8 mouse cellular contexts compared by ENCODE assay signal in the genomic region with DNA sequence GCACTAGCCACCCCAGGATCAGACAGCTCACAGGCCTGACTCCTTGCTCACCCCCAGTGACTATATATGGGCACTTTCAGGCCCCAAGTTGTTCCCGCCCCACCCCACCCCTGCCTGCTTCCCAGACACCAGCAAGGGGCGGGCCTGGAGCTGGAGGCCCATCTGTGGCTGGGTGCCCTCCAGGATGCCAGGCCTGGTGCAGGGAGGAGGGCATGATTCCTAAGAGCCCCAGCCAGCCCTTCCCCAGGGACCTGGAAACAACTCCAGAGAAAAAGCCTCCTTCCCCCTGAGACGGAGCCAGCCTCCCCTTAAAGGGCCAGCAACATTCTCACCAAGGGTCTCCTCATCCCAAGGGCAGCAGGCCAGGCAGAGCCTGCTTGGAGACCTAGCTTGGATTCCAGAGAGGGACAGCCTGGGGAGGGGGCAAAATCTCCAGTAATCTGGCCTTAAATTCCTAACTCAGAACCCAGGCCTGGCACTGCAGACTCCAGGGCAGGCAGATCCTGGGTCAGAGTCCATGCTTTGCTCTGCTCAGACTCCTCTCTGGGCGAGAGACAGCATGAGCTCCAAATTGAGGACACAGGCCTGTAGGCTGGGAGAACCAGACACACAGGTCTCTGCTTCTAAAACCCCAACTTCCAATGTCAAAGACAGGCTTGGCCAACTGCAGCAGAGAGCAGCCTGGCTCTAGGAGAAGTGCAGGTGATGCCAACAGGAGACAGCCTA. TPM values are rescaled to one million over a fixed set of nuclear protein-coding genes. Genes with fewer than 3 reads are reported as not detected.
DNase-seq lines count a peak whose midpoint lies in the region; ATAC-seq lines count a peak whose summit lies in the region.

No protein-coding gene starts in this region.

- H3K36me3 ChIP-seq in forebrain, embryonic 10.5 days (replicated peaks), result no peaks in the 10 kb centered on the region
- H3K36me3 ChIP-seq in forebrain, embryonic 11.5 days (ENCODE audit: control insufficient read depth, insufficient read depth, low read length), result no peaks in the 10 kb centered on the region
- H3K36me3 ChIP-seq in forebrain, embryonic 16.5 days (ENCODE audit: control insufficient read depth, insufficient read depth), result no peaks in the 10 kb centered on the region
- no peaks in the 10 kb centered on the region for H3K36me3 ChIP-seq in kidney, embryonic 15.5 days
- no peaks in the 10 kb centered on the region for H3K36me3 ChIP-seq in neural tube, embryonic 15.5 days

- H3K4me1 ChIP-seq in forebrain, embryonic 10.5 days, result peaks cover 38% of the 10 kb centered on the region
- peaks cover 10% of the 10 kb centered on the region for H3K4me1 ChIP-seq in forebrain, embryonic 11.5 days (replicated peaks; ENCODE audit: control insufficient read depth, insufficient read depth, low read length)
- H3K4me1 ChIP-seq in forebrain, embryonic 16.5 days (replicated peaks; ENCODE audit: control insufficient read depth, insufficient read depth, low read length), result peaks cover 19% of the 10 kb centered on the region
- peaks cover 36% of the 10 kb centered on the region for H3K4me1 ChIP-seq in kidney, embryonic 15.5 days
- H3K4me1 ChIP-seq in neural tube, embryonic 15.5 days, result peaks cover 33% of the 10 kb centered on the region

- H3K9ac ChIP-seq in forebrain, embryonic 11.5 days (ENCODE audit: low read length), result no peak overlapping the region
- H3K9ac ChIP-seq in forebrain, embryonic 16.5 days (replicated peaks; ENCODE audit: low read depth, low read length), result no peak overlapping the region
- H3K9ac ChIP-seq in kidney, embryonic 15.5 days, result 0 out of 2 replicates have a peak overlapping the region, but pooled peaks have one; percentile 4
- H3K9ac ChIP-seq in neural tube, embryonic 15.5 days (replicated peaks), result 0 out of 2 replicates have a peak overlapping the region, but pooled peaks have one; percentile 1

- H3K4me2 ChIP-seq in forebrain, embryonic 11.5 days (ENCODE audit: low read depth, low read length, severe bottlenecking), result no peak overlapping the region
- H3K4me2 ChIP-seq in forebrain, embryonic 16.5 days (ENCODE audit: low read length), result no peak overlapping the region
- 0 out of 2 replicates have a peak overlapping the region, but pooled peaks have one; percentile 15 for H3K4me2 ChIP-seq in kidney, embryonic 15.5 days
- no peak overlapping the region for H3K4me2 ChIP-seq in neural tube, embryonic 15.5 days

- H3K9me3 ChIP-seq in forebrain, embryonic 10.5 days, result no peaks in the 10 kb centered on the region
- no peaks in the 10 kb centered on the region for H3K9me3 ChIP-seq in forebrain, embryonic 11.5 days (ENCODE audit: control insufficient read depth, low read length)
- H3K9me3 ChIP-seq in forebrain, embryonic 16.5 days (ENCODE audit: control insufficient read depth, low read length), result no peaks in the 10 kb centered on the region
- no peaks in the 10 kb centered on the region for H3K9me3 ChIP-seq in kidney, embryonic 15.5 days (replicated peaks)
- H3K9me3 ChIP-seq in neural tube, embryonic 15.5 days (replicated peaks), result no peaks in the 10 kb centered on the region

- no peak for ATAC-seq in forebrain, embryonic 11.5 days (replicated peaks; ENCODE audit: low FRiP score)
- ATAC-seq in forebrain, embryonic 16.5 days, result peak; percentile 32; the same call in 1 of the 2 replicates
- no peak for ATAC-seq in kidney, embryonic 15.5 days (replicated peaks; ENCODE audit: low FRiP score)
- 0 out of 2 replicates have a peak, but pooled peaks have one; percentile 29 for ATAC-seq in neural tube, embryonic 15.5 days (ENCODE audit: low FRiP score)

- no peak overlapping the region for H3K4me3 ChIP-seq in forebrain, embryonic 10.5 days
- no peak overlapping the region for H3K4me3 ChIP-seq in forebrain, embryonic 11.5 days (ENCODE audit: low read depth, low read length)
- no peak overlapping the region for H3K4me3 ChIP-seq in forebrain, embryonic 16.5 days (replicated peaks; ENCODE audit: low read length)
- no peak overlapping the region for H3K4me3 ChIP-seq in kidney, embryonic 15.5 days (replicated peaks)
- no peak overlapping the region for H3K4me3 ChIP-seq in neural tube, embryonic 15.5 days (replicated peaks)

- no peak for DNase-seq in forebrain, embryonic 10.5 days (ENCODE audit: extremely low spot score, low spot score)
- no peak for DNase-seq in forebrain, embryonic 11.5 days (ENCODE audit: low spot score)
- DNase-seq in 3T3-L1 (ENCODE audit: low read depth, low spot score), result peak; percentile 66
- DNase-seq in ovary, adult 18-20 months (ENCODE audit: low spot score), result no peak
- no peak for DNase-seq in c-Kit-positive CD71-positive TER-119-positive erythroid progenitor cells, embryonic 14.5 days (ENCODE audit: low spot score)

- H3K27me3 ChIP-seq in forebrain, embryonic 10.5 days (ENCODE audit: poor library complexity, severe bottlenecking), result peaks cover 85% of the 10 kb centered on the region
- peaks cover 29% of the 10 kb centered on the region for H3K27me3 ChIP-seq in forebrain, embryonic 11.5 days (ENCODE audit: control insufficient read depth, insufficient read depth, low read length)
- peaks cover 17% of the 10 kb centered on the region for H3K27me3 ChIP-seq in forebrain, embryonic 16.5 days (replicated peaks; ENCODE audit: control insufficient read depth, insufficient read depth, low read length)
- H3K27me3 ChIP-seq in kidney, embryonic 15.5 days, result peaks cover 21% of the 10 kb centered on the region
- H3K27me3 ChIP-seq in neural tube, embryonic 15.5 days (replicated peaks), result peaks cover 34% of the 10 kb centered on the region

- 44% methylated on average over 4 of the region's 4 CpGs for WGBS in forebrain, embryonic 10.5 days
- WGBS in forebrain, embryonic 11.5 days, result 49% methylated on average over 4 of the region's 4 CpGs
- 43% methylated on average over 4 of the region's 4 CpGs for WGBS in forebrain, embryonic 16.5 days
- WGBS in kidney, embryonic 15.5 days, result 63% methylated on average over 4 of the region's 4 CpGs
- WGBS in neural tube, embryonic 15.5 days, result 46% methylated on average over 4 of the region's 4 CpGs

- H3K27ac ChIP-seq in forebrain, embryonic 10.5 days, result peak overlapping the region; percentile 53; the same call in 1 of the 2 replicates
- H3K27ac ChIP-seq in forebrain, embryonic 11.5 days (ENCODE audit: low read depth, low read length), result no peak overlapping the region
- H3K27ac ChIP-seq in forebrain, embryonic 16.5 days (ENCODE audit: low read length), result no peak overlapping the region
- H3K27ac ChIP-seq in kidney, embryonic 15.5 days, result peak overlapping the region; percentile 75
- peak overlapping the region; percentile 42 for H3K27ac ChIP-seq in neural tube, embryonic 15.5 days (replicated peaks)

RNA-seq across cellular contexts. Expression of a gene that starts 4.3 kb away (rescaled TPM):
- 4.9 and 5.8 TPM in 2 replicates for polyA plus RNA-seq in forebrain, embryonic 10.5 days (2016; fragmentation: Nextera tagmentation; extraction: Ambion mirVana)
- polyA plus RNA-seq in forebrain, embryonic 11.5 days (2014; fragmentation: Nextera tagmentation; extraction: Ambion mirVana), result 6.5 and 8.6 TPM in 2 replicates
- polyA plus RNA-seq in forebrain, embryonic 16.5 days (2015; fragmentation: Nextera tagmentation; extraction: Ambion mirVana), result 13.3 and 16.1 TPM in 2 replicates
- polyA plus RNA-seq in kidney, embryonic 15.5 days (2015; fragmentation: Nextera tagmentation; extraction: Ambion mirVana), result 8.7 and 10.5 TPM in 2 replicates
- 22.9 and 23.6 TPM in 2 replicates for polyA plus RNA-seq in neural tube, embryonic 15.5 days (2015; fragmentation: Nextera tagmentation; extraction: Ambion mirVana)

Comparison
In these comparisons a context has a peak if more than half of its experiments do, and no peak if none do; other contexts are left out.
1. H3K27ac ChIP-seq: peak in forebrain, embryonic 10.5 days (single experiment), kidney, embryonic 15.5 days (single experiment) and neural tube, embryonic 15.5 days (single experiment); none in forebrain, embryonic 11.5 days (single experiment) and forebrain, embryonic 16.5 days (single experiment).
2. ATAC-seq: peak in forebrain, embryonic 16.5 days (single experiment) and neural tube, embryonic 15.5 days (single experiment); none in forebrain, embryonic 11.5 days (single experiment) and kidney, embryonic 15.5 days (single experiment).
3. H3K9ac ChIP-seq: peak in kidney, embryonic 15.5 days (single experiment) and neural tube, embryonic 15.5 days (single experiment); none in forebrain, embryonic 11.5 days (single experiment) and forebrain, embryonic 16.5 days (single experiment).